Mouse (Mus musculus): Measurements from ENCODE around the gene Psmd3. TPM values are rescaled to one million over a fixed set of nuclear protein-coding genes. Genes with fewer than 3 reads are reported as not detected.
"Not testable (repeated sequence)": the region's sequence is repeated elsewhere in the genome, so short reads cannot be mapped to it uniquely, and the experiment has no call there.

Gene Psmd3
- polyA plus RNA-seq, 2 experiments: 141 to 208 TPM

- Histone ChIP-seq H3K36me3 (ENCODE audit: control insufficient read depth, insufficient read depth, low read length) (peaks cover 84% of the 10 kb centered on the region), H3K4me2 (replicated peaks; ENCODE audit: low read depth, low read length, severe bottlenecking) (no peak overlapping the region), H3K27me3 (ENCODE audit: control insufficient read depth, insufficient read depth, low read length) (no peaks in the 10 kb centered on the region), H3K9me3 (ENCODE audit: control insufficient read depth, low read length) (no peaks in the 10 kb centered on the region), H3K9ac (ENCODE audit: low read depth, low read length, severe bottlenecking) (no peak overlapping the region), H3K27ac (replicated peaks; ENCODE audit: low read depth, low read length) (no peak overlapping the region), H3K4me1 (ENCODE audit: control insufficient read depth, insufficient read depth, low read length) (peaks cover 9% of the 10 kb centered on the region; the same call in 1 of the 2 replicates), H3K4me3 (replicated peaks; ENCODE audit: low read length) (no peak overlapping the region)
- TF ChIP-seq POLR2A (IDR thresholded peaks at IDR 0.05; ENCODE audit: borderline replicate concordance, extremely low read depth, insufficient read depth, insufficient read length): no peak
- ATAC-seq (ENCODE audit: low FRiP score, low read depth) (peak; percentile 31; the same call in 1 of the 2 replicates), DNase-seq (ENCODE audit: low spot score) (peak; percentile 80)
- 50% methylated on average over 12 of the region's 12 CpGs for WGBS
Measured at GRCm38 (mm10) chr11:98710416-98711045, 28.2 kb downstream of the Psmd3 start.

GRCm38 (mm10) chr11:98711046-98711434, 28.7 kb downstream of the Psmd3 start:
- H3K4me2 ChIP-seq (replicated peaks; ENCODE audit: low read depth, low read length, severe bottlenecking): no peak overlapping the region
- H3K4me3 ChIP-seq (replicated peaks; ENCODE audit: low read length): no peak overlapping the region
- ATAC-seq (ENCODE audit: low FRiP score, low read depth): no peak
- TF ChIP-seq POLR2A (IDR thresholded peaks at IDR 0.05; ENCODE audit: borderline replicate concordance, extremely low read depth, insufficient read depth, insufficient read length): no peak
- H3K4me1 ChIP-seq (ENCODE audit: control insufficient read depth, insufficient read depth, low read length): peaks cover 9% of the 10 kb centered on the region; the same call in 1 of the 2 replicates
- no peak for DNase-seq (ENCODE audit: low spot score)
- 81% methylated on average over 4 of the region's 4 CpGs for WGBS
- no peaks in the 10 kb centered on the region for H3K27me3 ChIP-seq (ENCODE audit: control insufficient read depth, insufficient read depth, low read length)
- H3K27ac ChIP-seq (replicated peaks; ENCODE audit: low read depth, low read length): no peak overlapping the region
- H3K9ac ChIP-seq (ENCODE audit: low read depth, low read length, severe bottlenecking): no peak overlapping the region
- H3K36me3 ChIP-seq (ENCODE audit: control insufficient read depth, insufficient read depth, low read length): peaks cover 84% of the 10 kb centered on the region
- no peaks in the 10 kb centered on the region for H3K9me3 ChIP-seq (ENCODE audit: control insufficient read depth, low read length)

GRCm38 (mm10) chr11:98712009-98712408, 29.7 kb downstream of the Psmd3 start:
- not testable (repeated sequence) for H3K27me3 ChIP-seq (ENCODE audit: control insufficient read depth, insufficient read depth, low read length); H3K9me3 ChIP-seq (ENCODE audit: control insufficient read depth, low read length); H3K27ac ChIP-seq (replicated peaks; ENCODE audit: low read depth, low read length); H3K4me3 ChIP-seq (replicated peaks; ENCODE audit: low read length); H3K9ac ChIP-seq (ENCODE audit: low read depth, low read length, severe bottlenecking); H3K4me2 ChIP-seq (replicated peaks; ENCODE audit: low read depth, low read length, severe bottlenecking); DNase-seq (ENCODE audit: low spot score); ATAC-seq (ENCODE audit: low FRiP score, low read depth); H3K4me1 ChIP-seq (ENCODE audit: control insufficient read depth, insufficient read depth, low read length)
- 80% methylated on average over 6 of the region's 6 CpGs for WGBS
- H3K36me3 ChIP-seq (ENCODE audit: control insufficient read depth, insufficient read depth, low read length): peaks cover 84% of the 10 kb centered on the region

- H3K36me3 ChIP-seq (ENCODE audit: control insufficient read depth, insufficient read depth, low read length): peaks cover 79% of the 10 kb centered on the region
- ATAC-seq (ENCODE audit: low FRiP score, low read depth) (no peak), DNase-seq (ENCODE audit: low spot score) (no peak)
- no peak overlapping the region for H3K9ac ChIP-seq (ENCODE audit: low read depth, low read length, severe bottlenecking)
- H3K27ac ChIP-seq (replicated peaks; ENCODE audit: low read depth, low read length): no peak overlapping the region
- 84% methylated on average over 12 of the region's 12 CpGs for WGBS
- no peaks in the 10 kb centered on the region for H3K9me3 ChIP-seq (ENCODE audit: control insufficient read depth, low read length)
- H3K27me3 ChIP-seq (ENCODE audit: control insufficient read depth, insufficient read depth, low read length): no peaks in the 10 kb centered on the region
- H3K4me1 ChIP-seq (ENCODE audit: control insufficient read depth, insufficient read depth, low read length): 0 out of 2 replicates have a peak, but pooled peaks cover 3% of the 10 kb centered on the region
- no peak overlapping the region for H3K4me3 ChIP-seq (replicated peaks; ENCODE audit: low read length)
- TF ChIP-seq POLR2A (IDR thresholded peaks at IDR 0.05; ENCODE audit: borderline replicate concordance, extremely low read depth, insufficient read depth, insufficient read length): no peak
- H3K4me2 ChIP-seq (replicated peaks; ENCODE audit: low read depth, low read length, severe bottlenecking): no peak overlapping the region
Measured at GRCm38 (mm10) chr11:98713703-98714102, 31.3 kb downstream of the Psmd3 start.

- 93% methylated on average over 9 of the region's 9 CpGs for WGBS
- no peak for TF ChIP-seq POLR2A (IDR thresholded peaks at IDR 0.05; ENCODE audit: borderline replicate concordance, extremely low read depth, insufficient read depth, insufficient read length)
- H3K27ac ChIP-seq (replicated peaks; ENCODE audit: low read depth, low read length): no peak overlapping the region
- H3K36me3 ChIP-seq (ENCODE audit: control insufficient read depth, insufficient read depth, low read length): peaks cover 65% of the 10 kb centered on the region
- H3K27me3 ChIP-seq (ENCODE audit: control insufficient read depth, insufficient read depth, low read length): no peaks in the 10 kb centered on the region
- H3K4me2 ChIP-seq (replicated peaks; ENCODE audit: low read depth, low read length, severe bottlenecking): no peak overlapping the region
- no peak overlapping the region for H3K4me3 ChIP-seq (replicated peaks; ENCODE audit: low read length)
- H3K9ac ChIP-seq (ENCODE audit: low read depth, low read length, severe bottlenecking): no peak overlapping the region
- ATAC-seq (ENCODE audit: low FRiP score, low read depth): no peak
- H3K9me3 ChIP-seq (ENCODE audit: control insufficient read depth, low read length): no peaks in the 10 kb centered on the region
- H3K4me1 ChIP-seq (ENCODE audit: control insufficient read depth, insufficient read depth, low read length): 0 out of 2 replicates have a peak, but pooled peaks cover 3% of the 10 kb centered on the region
- no peak for DNase-seq (ENCODE audit: low spot score)
Measured at GRCm38 (mm10) chr11:98715946-98716345, 33.6 kb downstream of the Psmd3 start.

Measured in limb, embryonic 14.5 days (tissue).